Mouse (Mus musculus): Measurements from ENCODE around the gene Tmem198.

DNA sequence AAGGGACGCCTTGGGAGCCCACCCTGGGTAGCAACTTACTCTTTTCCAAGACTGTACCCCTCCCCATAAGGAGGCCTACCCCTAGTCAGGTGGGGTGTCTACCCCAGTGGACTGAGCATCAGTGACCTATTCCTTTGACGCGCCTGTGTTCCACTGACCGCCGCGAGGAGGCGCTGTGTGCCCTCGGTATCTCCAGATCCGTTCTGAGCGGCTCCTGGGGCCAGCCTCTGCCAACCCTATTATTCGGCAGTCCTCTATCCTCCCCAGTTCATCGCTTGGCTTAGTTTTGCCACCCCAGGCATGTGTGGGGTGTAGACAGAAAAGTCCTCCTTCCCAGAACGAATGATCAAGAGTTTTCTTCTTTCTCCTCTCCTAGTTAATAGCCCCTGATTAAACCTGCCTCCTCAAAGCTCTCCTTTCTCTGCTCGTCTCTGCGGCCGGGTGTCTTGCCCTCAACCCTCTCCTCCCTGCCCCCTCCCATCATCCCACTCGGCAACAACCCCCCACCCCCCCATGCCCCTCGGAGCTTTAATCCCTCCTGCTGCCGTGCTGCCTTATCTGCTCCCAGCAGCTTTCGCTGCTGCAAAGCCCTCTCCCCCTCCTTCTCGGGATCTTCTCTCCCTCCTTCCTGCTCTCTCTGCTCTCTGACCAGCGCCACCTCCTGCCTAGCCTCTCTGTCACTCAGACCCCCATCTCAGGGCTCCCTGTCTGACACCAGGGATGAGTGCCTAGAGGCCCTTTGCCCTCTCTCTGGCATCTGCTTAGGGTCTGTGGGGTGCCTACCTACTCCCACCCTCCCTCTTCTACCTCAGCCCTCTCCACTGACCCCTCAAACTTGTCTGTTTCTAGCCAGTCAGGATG, 33.4 kb upstream of the Tmem198 start:
- TF ChIP-seq CHD2 (IDR thresholded peaks at IDR 0.05; ENCODE audit: low read depth, low read length) (no peak), HCFC1 (IDR thresholded peaks at IDR 0.05; ENCODE audit: borderline replicate concordance, insufficient read depth, low read length) (no peak), MAFK (IDR thresholded peaks at IDR 0.05; ENCODE audit: insufficient read depth, low read depth, low read length) (no peak)
